Mouse (Mus musculus) testis, adult 2 months (tissue): ENCODE measurements around the gene Scimp.

Source experiments
- CTCF ChIP-seq: fragments of 200-500 bp; IDR thresholded peaks from 2 replicates; pipeline ENCODE4 v1.5.1; 2012; ENCODE audit warnings: low read depth, mild to moderate bottlenecking, inconsistent platforms, low read length, moderate library complexity; ENCODE audit not compliant: control insufficient read depth, insufficient read depth, insufficient replicate concordance
- POLR2A ChIP-seq: fragments of 200-500 bp; IDR thresholded peaks from 2 replicates; pipeline ENCODE4 v1.6.1; 2012; ENCODE audit warnings: low read depth, mild to moderate bottlenecking, inconsistent platforms, low read length, moderate library complexity; ENCODE audit not compliant: control insufficient read depth

DNA sequence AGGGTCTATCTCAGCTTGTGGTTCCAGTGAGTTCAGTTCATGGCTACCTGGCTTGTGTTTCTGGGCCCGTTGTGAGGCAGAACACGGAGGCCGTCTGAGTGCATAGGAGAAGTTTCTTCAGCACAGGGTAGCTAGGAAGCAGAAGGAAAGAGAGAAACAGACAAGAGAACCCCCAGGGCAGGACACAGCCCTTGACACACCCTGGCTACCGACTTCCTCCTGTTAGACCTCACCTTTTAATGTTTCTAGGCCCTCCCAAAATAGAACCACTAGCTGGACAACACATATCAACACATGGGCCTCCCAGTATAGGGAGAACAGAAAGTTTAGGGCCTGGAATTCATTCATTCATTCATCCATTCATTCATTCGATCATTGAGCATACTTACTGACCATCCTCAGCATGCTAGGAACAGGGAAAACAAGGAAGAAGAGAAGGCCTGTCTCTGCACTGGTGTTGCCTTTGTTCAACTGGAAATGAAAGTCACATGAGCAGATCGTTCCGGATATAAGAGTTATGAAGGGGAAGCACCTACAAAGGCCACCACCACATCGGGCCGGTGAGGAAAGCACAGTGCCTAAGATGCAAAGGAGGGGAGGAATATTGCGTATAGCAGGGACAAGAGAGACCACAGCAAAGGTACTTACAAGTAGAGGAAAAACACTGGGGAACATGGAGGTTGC is 23.3 kb downstream of the Scimp start:
- no peak for TF ChIP-seq CTCF
- TF ChIP-seq POLR2A = no peak
